Comparison of ENCODE assay signal across 30 mouse cellular contexts in the genomic region with DNA sequence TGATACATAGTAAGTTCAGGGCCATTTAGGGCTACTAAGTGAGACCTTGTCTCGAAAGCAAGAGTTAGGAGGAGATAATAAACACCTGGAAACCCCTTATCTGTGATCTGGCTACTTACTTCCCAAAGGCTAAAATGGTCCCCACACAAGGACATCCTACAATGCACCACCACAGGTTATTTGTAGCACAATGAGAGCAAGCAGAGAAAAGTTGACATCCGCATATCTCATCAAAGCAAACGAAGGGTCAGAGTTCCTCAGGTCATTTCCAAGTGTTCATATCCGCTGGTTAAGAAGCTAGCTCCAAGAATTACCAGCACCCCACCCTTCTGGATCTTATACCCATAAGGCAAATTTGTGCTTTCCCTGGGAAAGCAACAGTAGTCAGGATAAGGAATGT. TPM values are rescaled to one million over a fixed set of nuclear protein-coding genes. Genes with fewer than 3 reads are reported as not detected.
DNase-seq lines count a peak whose midpoint lies in the region; ATAC-seq and TF ChIP-seq lines count a peak whose summit lies in the region.
"Had no signal": no experiment of that assay in that cellular context is flagged by ENCODE, and none has a peak within 500 bp of the region (broad histone marks: within the 10 kb centered on the region; RNA-seq: fewer than 3 reads in every experiment).

No protein-coding gene starts in this region.

- no peak for TF ChIP-seq CTCF in kidney, postnatal 0 days (IDR thresholded peaks at IDR 0.05; ENCODE audit: low read depth)

- no peak overlapping the region for H3K4me3 ChIP-seq in brown adipose tissue, adult 24 weeks (ENCODE audit: insufficient read depth, low read depth, low read length)
- H3K4me3 ChIP-seq in kidney, postnatal 0 days (replicated peaks; ENCODE audit: low read depth, low read length): no peak overlapping the region
- H3K4me3 ChIP-seq: embryonic facial prominence, embryonic 13.5 days; erythroblast, embryonic 14.5 days; forebrain, embryonic 12.5 days; hindbrain, embryonic 12.5 days; limb, embryonic 13.5 days; liver, embryonic 13.5 days; midbrain, embryonic 15.5 days; neural tube, embryonic 12.5 days; stomach, embryonic 15.5 days had no signal

- no peaks in the 10 kb centered on the region for H3K27me3 ChIP-seq in kidney, postnatal 0 days (ENCODE audit: insufficient read depth, low read length)
- H3K27me3 ChIP-seq: CH12.LX; embryonic facial prominence, embryonic 13.5 days; forebrain, embryonic 12.5 days; hindbrain, embryonic 12.5 days; limb, embryonic 13.5 days; liver, embryonic 13.5 days; midbrain, embryonic 15.5 days; neural tube, embryonic 12.5 days; Patski; stomach, embryonic 15.5 days had no signal

- no peaks in the 10 kb centered on the region for H3K36me3 ChIP-seq in kidney, postnatal 0 days (ENCODE audit: insufficient read depth, low read length)
- H3K36me3 ChIP-seq: G1E; liver, embryonic 13.5 days; stomach, embryonic 15.5 days had no signal

- H3K9ac ChIP-seq in kidney, postnatal 0 days (ENCODE audit: low read depth, low read length): no peak overlapping the region
- H3K9ac ChIP-seq: embryonic facial prominence, embryonic 13.5 days; forebrain, embryonic 12.5 days; hindbrain, embryonic 12.5 days; limb, embryonic 13.5 days; liver, embryonic 13.5 days; midbrain, embryonic 15.5 days; neural tube, embryonic 12.5 days; stomach, embryonic 15.5 days had no signal

- H3K4me1 ChIP-seq in brown adipose tissue, adult 24 weeks (ENCODE audit: control insufficient read depth, insufficient read depth, insufficient read length, low read length): peaks cover 25% of the 10 kb centered on the region; the same call in 1 of the 2 replicates
- H3K4me1 ChIP-seq in kidney, postnatal 0 days (replicated peaks; ENCODE audit: insufficient read depth, low read length): no peaks in the 10 kb centered on the region

- H3K27ac ChIP-seq in brown adipose tissue, adult 24 weeks (replicated peaks; ENCODE audit: low read depth, low read length): peak overlapping the region; percentile 94
- 0 out of 2 replicates have a peak overlapping the region, but pooled peaks have one; percentile 32 for H3K27ac ChIP-seq in kidney, postnatal 0 days
- H3K27ac ChIP-seq: embryonic facial prominence, embryonic 13.5 days; forebrain, embryonic 12.5 days; hindbrain, embryonic 12.5 days; liver, embryonic 13.5 days; macrophage; midbrain, embryonic 15.5 days; neural tube, embryonic 12.5 days; stomach, embryonic 15.5 days had no signal

- peak; percentile 64 for DNase-seq in heart, adult 8-10 months (ENCODE audit: low spot score)
- no peak for DNase-seq in heart, postnatal 4 days
- DNase-seq in kidney, adult 9 months: peak; percentile 68
- no peak for DNase-seq in kidney, adult 18-20 months
- DNase-seq in kidney, postnatal 0 days (ENCODE audit: low spot score): peak; percentile 22
- DNase-seq in T-cell, adult 2 months (ENCODE audit: low spot score): no peak
- DNase-seq: adrenal gland, postnatal 10 days; B cell, adult 2 months; cerebellum, adult 2 months; cerebellum, postnatal 36 days; embryo, embryonic 11 days; layer of hippocampus, postnatal 36 days; liver, embryonic 13.5 days; lung, adult 2 months; right cerebral cortex, postnatal 14 days; thymus, postnatal 25 days had no signal

- no peaks in the 10 kb centered on the region for H3K9me3 ChIP-seq in kidney, postnatal 0 days (replicated peaks; ENCODE audit: low read length)
- H3K9me3 ChIP-seq: embryonic facial prominence, embryonic 13.5 days; forebrain, embryonic 12.5 days; G1E; hindbrain, embryonic 12.5 days; limb, embryonic 13.5 days; liver, embryonic 13.5 days; midbrain, embryonic 15.5 days; neural tube, embryonic 12.5 days; stomach, embryonic 15.5 days had no signal

- WGBS in kidney, postnatal 0 days: 78% methylated on average over 4 of the region's 4 CpGs

- H3K4me2 ChIP-seq in kidney, postnatal 0 days (ENCODE audit: low read length): no peak overlapping the region
- H3K4me2 ChIP-seq: embryonic facial prominence, embryonic 13.5 days; forebrain, embryonic 12.5 days; hindbrain, embryonic 12.5 days; limb, embryonic 13.5 days; liver, embryonic 13.5 days; midbrain, embryonic 15.5 days; neural tube, embryonic 12.5 days; stomach, embryonic 15.5 days had no signal

- ATAC-seq in kidney, postnatal 0 days (replicated peaks; ENCODE audit: low FRiP score, low read depth): no peak
- ATAC-seq: intestine, postnatal 0 days; midbrain, embryonic 15.5 days; Patski had no signal

RNA-seq across cellular contexts. Expression of a gene that starts 46.8 kb away (rescaled TPM):
- total RNA-seq in heart, adult 8-10 months (2022): 10 to 100 TPM; 13.0 to 21.8 (median 14.9) TPM
- 10 to 100 TPM; 17.3 to 22.5 TPM for total RNA-seq in heart, postnatal 4 days (2021)
- polyA plus RNA-seq in brown adipose tissue, adult 24 weeks (2012; ENCODE audit: insufficient read depth, insufficient read length, missing spikeins): 5.1 and 10.5 TPM in 2 replicates
- polyA plus RNA-seq in kidney, postnatal 0 days (2015; fragmentation: Nextera tagmentation; extraction: Ambion mirVana): 56.8 TPM in 2 replicates
- total RNA-seq: G1E had no signal
- polyA plus RNA-seq: G1E, macrophage had no signal

Comparison
In these comparisons a context has a peak if more than half of its experiments do, and no peak if none do; other contexts are left out.
1. DNase-seq: peak in heart, adult 8-10 months (single experiment), kidney, adult 9 months (single experiment) and kidney, postnatal 0 days (single experiment); none in heart, postnatal 4 days (single experiment), kidney, adult 18-20 months (single experiment) and T-cell, adult 2 months (single experiment).